Mouse (Mus musculus) neural tube, embryonic 14.5 days (tissue): ENCODE results near the gene Tent5b. TPM values are rescaled to one million over a fixed set of nuclear protein-coding genes. Genes with fewer than 3 reads are reported as not detected.
"Not testable (repeated sequence)": the region's sequence is repeated elsewhere in the genome, so short reads cannot be mapped to it uniquely, and the experiment has no call there.

ENCODE experiments used
- ATAC-seq: fragments of 200-750 bp; cut with Nextera tagmentation; 2 replicates; pipeline ENCODE4 v1.8.0; 2017; ENCODE audit warnings: low read depth, mild to moderate bottlenecking, moderate TSS enrichment, moderate library complexity
- H3K27ac ChIP-seq: fragments of 300-500 bp; sonication (generic); 2 replicates; pipeline ENCODE4 v1.5.1; 2014; ENCODE audit warnings: low read depth, mild to moderate bottlenecking, control low read depth, low read length, moderate library complexity, mixed read lengths
- H3K27me3 ChIP-seq: fragments of 300-500 bp; sonication (generic); 2 replicates; pipeline ENCODE4 v1.6.1; 2014; ENCODE audit warnings: low read length; ENCODE audit not compliant: control insufficient read depth, insufficient read depth
- H3K36me3 ChIP-seq: fragments of 300-500 bp; sonication (generic); 2 replicates; pipeline ENCODE4 v1.6.1; 2014; ENCODE audit warnings: low read length, mixed read lengths; ENCODE audit not compliant: control insufficient read depth, insufficient read depth
- H3K4me1 ChIP-seq: fragments of 300-500 bp; sonication (generic); 2 replicates; pipeline ENCODE4 v1.6.1; 2014; ENCODE audit warnings: low read length; ENCODE audit not compliant: control insufficient read depth, insufficient read depth
- H3K4me2 ChIP-seq: fragments of 300-500 bp; sonication (generic); 2 replicates; pipeline ENCODE4 v1.6.1; 2014; ENCODE audit warnings: mild to moderate bottlenecking, low read depth, low read length, control low read depth
- H3K4me3 ChIP-seq: fragments of 300-500 bp; sonication (generic); 2 replicates; pipeline ENCODE4 v1.5.1; 2014; ENCODE audit warnings: low read depth, low read length, control low read depth, mixed read lengths
- H3K9ac ChIP-seq: fragments of 300-500 bp; sonication (generic); replicated peaks from 2 replicates; pipeline ENCODE4 v1.6.1; 2014; ENCODE audit warnings: low read depth, mild to moderate bottlenecking, control low read depth, low read length, mixed read lengths
- H3K9me3 ChIP-seq: fragments of 300-500 bp; sonication (generic); 2 replicates; pipeline ENCODE4 v1.6.1; 2016; ENCODE audit warnings: low read length; ENCODE audit not compliant: control insufficient read depth
- WGBS: fragments of 180-500 bp; shearing (Covaris S2); extraction: QIAGEN DNeasy Blood & Tissue Kit; methylation state at CpG from one replicate; pipeline ENCODE4 v1.1.7; 2014; 5-methylcytosine and 5-hydroxymethylcytosine counted together
- polyA plus RNA-seq: library from polyadenylated mRNA; unstranded; fragments of >200 nt; fragmentation: Nextera tagmentation; extraction: Ambion mirVana; gene quantifications from 2 replicates; pipeline ENCODE4 v1.2.1, GENCODE M21; 2014

Tent5b gene
- polyA plus RNA-seq, 1 experiment from 2014 or later = not detected

- WGBS = 66% methylated on average over 5 of the region's 5 CpGs
- no peak overlapping the region for H3K4me2 ChIP-seq
- no peak overlapping the region for H3K9ac ChIP-seq
- ATAC-seq = no peak
- no peaks in the 10 kb centered on the region for H3K36me3 ChIP-seq
- no peaks in the 10 kb centered on the region for H3K4me1 ChIP-seq
- no peaks in the 10 kb centered on the region for H3K9me3 ChIP-seq
- H3K27me3 ChIP-seq = peaks cover 15% of the 10 kb centered on the region
- H3K27ac ChIP-seq = no peak overlapping the region
- no peak overlapping the region for H3K4me3 ChIP-seq
Observed at GRCm38 (mm10) chr4:133504300-133504699, 24.4 kb downstream of the Tent5b start.

GRCm38 (mm10) chr4:133504755-133505485, 25.0 kb downstream of the Tent5b start:
- Histone ChIP-seq H3K4me3 (no peak overlapping the region), H3K9ac (no peak overlapping the region), H3K27me3 (peaks cover 9% of the 10 kb centered on the region), H3K36me3 (no peaks in the 10 kb centered on the region), H3K9me3 (no peaks in the 10 kb centered on the region), H3K27ac (no peak overlapping the region), H3K4me1 (no peaks in the 10 kb centered on the region), H3K4me2 (no peak overlapping the region)
- 68% methylated on average over 9 of the region's 9 CpGs for WGBS
- ATAC-seq = no peak

- Histone ChIP-seq H3K36me3 (no peaks in the 10 kb centered on the region), H3K9me3 (no peaks in the 10 kb centered on the region), H3K27me3 (0 out of 2 replicates have a peak, but pooled peaks cover 1% of the 10 kb centered on the region), H3K4me1 (no peaks in the 10 kb centered on the region), H3K4me2 (no peak overlapping the region), H3K4me3 (no peak overlapping the region), H3K27ac (no peak overlapping the region), H3K9ac (no peak overlapping the region)
- WGBS = 83% methylated on average over 5 of the region's 5 CpGs
- no peak for ATAC-seq
Observed at GRCm38 (mm10) chr4:133506573-133506972, 26.6 kb downstream of the Tent5b start.

- H3K4me3 ChIP-seq = no peak overlapping the region
- 77% methylated on average over 7 of the region's 7 CpGs for WGBS
Observed at GRCm38 (mm10) chr4:133508990-133509389, 29.1 kb downstream of the Tent5b start.

GRCm38 (mm10) chr4:133511050-133511449, 31.1 kb downstream of the Tent5b start:
- H3K4me1 ChIP-seq = no peaks in the 10 kb centered on the region
- ATAC-seq = no peak
- no peak overlapping the region for H3K4me2 ChIP-seq
- H3K27me3 ChIP-seq = no peaks in the 10 kb centered on the region
- no peak overlapping the region for H3K9ac ChIP-seq
- H3K27ac ChIP-seq = no peak overlapping the region
- H3K4me3 ChIP-seq = no peak overlapping the region
- H3K9me3 ChIP-seq = no peaks in the 10 kb centered on the region
- no peaks in the 10 kb centered on the region for H3K36me3 ChIP-seq
- WGBS = 75% methylated on average over 5 of the region's 5 CpGs

More at GRCm38 (mm10) chr4:133508990-133509389, 29.1 kb downstream of the Tent5b start:
- Histone ChIP-seq H3K27me3 (no peaks in the 10 kb centered on the region), H3K4me2 (no peak overlapping the region), H3K27ac (no peak overlapping the region), H3K36me3 (no peaks in the 10 kb centered on the region), H3K4me1 (no peaks in the 10 kb centered on the region), H3K9ac (no peak overlapping the region), H3K9me3 (no peaks in the 10 kb centered on the region)
- ATAC-seq = no peak

- H3K27ac ChIP-seq, H3K4me3 ChIP-seq, H3K9ac ChIP-seq, H3K9me3 ChIP-seq, H3K4me2 ChIP-seq, H3K4me1 ChIP-seq, H3K36me3 ChIP-seq, ATAC-seq, H3K27me3 ChIP-seq: not testable (repeated sequence)
- WGBS = 58% methylated on average over 4 of the region's 5 CpGs
Observed at GRCm38 (mm10) chr4:133512511-133512910, 32.6 kb downstream of the Tent5b start.

GRCm38 (mm10) chr4:133512972-133513371, 33.0 kb downstream of the Tent5b start:
- Histone ChIP-seq H3K9ac (no peak overlapping the region), H3K27ac (no peak overlapping the region), H3K4me3 (no peak overlapping the region), H3K4me2 (no peak overlapping the region), H3K36me3 (no peaks in the 10 kb centered on the region), H3K9me3 (no peaks in the 10 kb centered on the region), H3K4me1 (no peaks in the 10 kb centered on the region), H3K27me3 (peaks cover 7% of the 10 kb centered on the region)
- 13% methylated on average over 8 of the region's 8 CpGs for WGBS
- no peak; the same call in 1 of the 2 replicates for ATAC-seq

GRCm38 (mm10) chr4:133518601-133519368, 38.9 kb downstream of the Tent5b start, which contains the start of gene Kdf1:
Gene Kdf1, plus strand, starts transcription at chr4:133518963.
- WGBS = 4% methylated on average over 59 of the region's 69 CpGs

GRCm38 (mm10) chr4:133519369-133519665, 39.4 kb downstream of the Tent5b start:
- H3K4me1 ChIP-seq = no peaks in the 10 kb centered on the region
- H3K36me3 ChIP-seq = no peaks in the 10 kb centered on the region
- H3K9ac ChIP-seq = no peak overlapping the region
- no peak for ATAC-seq
- peak overlapping the region; percentile 26; the same call in 1 of the 2 replicates for H3K4me2 ChIP-seq
- no peak overlapping the region for H3K27ac ChIP-seq
- WGBS = 5% methylated on average over 25 of the region's 25 CpGs
- peaks cover 36% of the 10 kb centered on the region for H3K27me3 ChIP-seq
- no peaks in the 10 kb centered on the region for H3K9me3 ChIP-seq
- peak overlapping the region; percentile 21; the same call in 1 of the 2 replicates for H3K4me3 ChIP-seq

More at GRCm38 (mm10) chr4:133518601-133519368, 38.9 kb downstream of the Tent5b start, which contains the start of gene Kdf1:
- H3K9me3 ChIP-seq = no peaks in the 10 kb centered on the region
- peak within 1 kb of the TSS; percentile 21; the same call in 1 of the 2 replicates for H3K4me3 ChIP-seq
- peak within 1 kb of the TSS; percentile 26; the same call in 1 of the 2 replicates for H3K4me2 ChIP-seq
- no peak within 1 kb of the TSS for H3K9ac ChIP-seq
- H3K36me3 ChIP-seq = no peaks in the 10 kb centered on the region
- no peaks in the 10 kb centered on the region for H3K4me1 ChIP-seq
- H3K27ac ChIP-seq = no peak within 1 kb of the TSS
- no peak for ATAC-seq
- H3K27me3 ChIP-seq = peaks cover 36% of the 10 kb centered on the region
